Mouse (Mus musculus) liver, embryonic 12.5 days (tissue): ENCODE measurements around the gene Slc29a4. TPM values are rescaled to one million over a fixed set of nuclear protein-coding genes. Genes with fewer than 3 reads are reported as not detected.

Experiments used
- polyA plus RNA-seq: library from polyadenylated mRNA; unstranded; fragments of >200 nt; fragmentation: Nextera tagmentation; extraction: Ambion mirVana; gene quantifications from 2 replicates; pipeline ENCODE4 v1.2.1, GENCODE M21; 2016

The Slc29a4 gene
- polyA plus RNA-seq, 1 experiment from 2014 or later, result 0.38 TPM

Other genes with a start within 250 kb of the Slc29a4 start
- gene Ap5z1, start 228.6 kb upstream of the Slc29a4 start, polyA plus RNA-seq, result 6.8 and 7.4 TPM in 2 replicates
- gene Papolb, start 162.4 kb upstream of the Slc29a4 start, polyA plus RNA-seq, result 0.05 TPM in 1 of 2 replicates, not detected in the other
- 0.43 and 0.54 TPM in 2 replicates for gene Radil, start 141.4 kb upstream of the Slc29a4 start, polyA plus RNA-seq
- gene Mmd2, start 83.7 kb upstream of the Slc29a4 start, polyA plus RNA-seq, result 15.3 and 17.3 TPM in 2 replicates
- gene Wipi2, start 64.8 kb upstream of the Slc29a4 start, polyA plus RNA-seq, result 46.7 and 50.1 TPM in 2 replicates
- 8.8 and 8.9 TPM in 2 replicates for gene Tnrc18, start 125.2 kb downstream of the Slc29a4 start, polyA plus RNA-seq
- gene Fbxl18, start 202.9 kb downstream of the Slc29a4 start, polyA plus RNA-seq, result 5.8 and 6.1 TPM in 2 replicates
- gene Actb, start 214.2 kb downstream of the Slc29a4 start, polyA plus RNA-seq, result 7,775 and 7,997 TPM in 2 replicates